Mouse (Mus musculus) neural tube, embryonic 11.5 days (tissue): ENCODE measurements around the gene Rbm34. TPM values are rescaled to one million over a fixed set of nuclear protein-coding genes. Genes with fewer than 3 reads are reported as not detected.

ENCODE experiments used
- polyA plus RNA-seq: library from polyadenylated mRNA; unstranded; fragments of >200 nt; fragmentation: Nextera tagmentation; extraction: Ambion mirVana; gene quantifications from 2 replicates; pipeline ENCODE4 v1.2.1, GENCODE M21; 2014

The Rbm34 gene
- polyA plus RNA-seq, 1 experiment from 2014 or later = 27.3 TPM

Other genes with a start within 250 kb of the Rbm34 start
- 225 and 234 TPM in 2 replicates for gene Tomm20, start 25.2 kb downstream of the Rbm34 start, polyA plus RNA-seq
- gene Pard3, start 92.8 kb upstream of the Rbm34 start, polyA plus RNA-seq = 37.5 and 39.7 TPM in 2 replicates